Mouse (Mus musculus): ENCODE data around the gene Myo16. TPM values are rescaled to one million over a fixed set of nuclear protein-coding genes. Genes with fewer than 3 reads are reported as not detected.

The Myo16 gene
- polyA plus RNA-seq, 1 experiment from 2014 or later, result not detected

DNA sequence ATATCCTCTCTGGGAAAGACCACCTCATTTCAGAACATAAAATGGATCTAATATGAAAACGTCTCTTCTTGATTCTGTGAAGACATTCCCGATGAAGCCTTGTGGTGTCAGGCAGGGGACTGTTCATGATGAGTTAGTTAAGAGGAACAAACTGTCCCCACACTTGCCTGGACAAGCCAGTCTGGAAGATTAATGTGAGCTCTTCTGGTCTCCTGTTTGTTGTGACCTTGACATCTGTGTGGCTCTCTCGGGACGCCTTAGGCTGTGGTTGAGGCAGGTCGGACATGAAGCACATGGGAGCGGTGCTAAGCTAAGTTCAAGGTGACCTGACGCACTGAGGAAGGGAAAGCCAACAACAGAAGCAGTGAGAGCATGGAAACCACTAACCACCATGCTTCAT is 291.3 kb downstream of the Myo16 start:
- H3K9me3 ChIP-seq (replicated peaks), result no peaks in the 10 kb centered on the region
- WGBS (ENCODE audit: insufficient replicate concordance), result 59% methylated on average over 7 of the region's 7 CpGs
- DNase-seq, result no peak
- H3K9ac ChIP-seq, result no peak overlapping the region
- H3K36me3 ChIP-seq, result no peaks in the 10 kb centered on the region
- H3K4me1 ChIP-seq (replicated peaks), result no peaks in the 10 kb centered on the region
- H3K27ac ChIP-seq, result no peak overlapping the region
- ATAC-seq (ENCODE audit: low read depth), result no peak
- no peaks in the 10 kb centered on the region for H3K27me3 ChIP-seq
- no peak overlapping the region for H3K4me2 ChIP-seq
- no peak overlapping the region for H3K4me3 ChIP-seq (replicated peaks)

- no peaks in the 10 kb centered on the region for H3K36me3 ChIP-seq
- no peak overlapping the region for H3K9ac ChIP-seq
- no peaks in the 10 kb centered on the region for H3K4me1 ChIP-seq (replicated peaks)
- no peak overlapping the region for H3K4me3 ChIP-seq (replicated peaks)
- 52% methylated on average over 14 of the region's 14 CpGs for WGBS (ENCODE audit: insufficient replicate concordance)
- no peaks in the 10 kb centered on the region for H3K9me3 ChIP-seq (replicated peaks)
- ATAC-seq (ENCODE audit: low read depth) (no peak), DNase-seq (no peak)
- H3K27ac ChIP-seq, result no peak overlapping the region
- H3K4me2 ChIP-seq, result no peak overlapping the region
- no peaks in the 10 kb centered on the region for H3K27me3 ChIP-seq
Observed at GRCm38 (mm10) chr8:10448545-10448944, 294.8 kb downstream of the Myo16 start.

DNA sequence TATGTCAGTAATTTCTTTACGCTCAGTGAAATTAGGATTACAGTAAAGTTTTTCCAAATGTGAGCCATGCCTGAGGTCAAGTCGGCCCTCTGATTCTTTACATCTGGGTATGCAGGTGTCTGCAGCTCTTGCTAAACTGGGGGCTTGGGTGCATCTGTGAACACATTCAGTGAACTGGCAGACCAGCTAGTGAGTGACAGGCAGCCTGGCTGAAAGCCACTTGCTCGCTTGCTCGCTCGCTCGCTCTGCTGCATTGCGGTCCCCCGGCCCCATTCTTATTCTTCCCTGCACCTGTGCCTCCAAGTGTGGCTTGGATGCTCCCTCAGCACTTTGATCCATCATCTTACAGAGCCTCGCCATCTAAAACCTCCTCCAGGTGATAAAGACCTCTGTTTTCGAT is 299.3 kb downstream of the Myo16 start:
- 68% methylated on average over 10 of the region's 10 CpGs for WGBS (ENCODE audit: insufficient replicate concordance)
- Histone ChIP-seq H3K27me3 (no peaks in the 10 kb centered on the region), H3K4me1 (replicated peaks) (no peaks in the 10 kb centered on the region), H3K9me3 (replicated peaks) (no peaks in the 10 kb centered on the region), H3K36me3 (no peaks in the 10 kb centered on the region), H3K9ac (no peak overlapping the region), H3K27ac (no peak overlapping the region), H3K4me2 (no peak overlapping the region), H3K4me3 (replicated peaks) (no peak overlapping the region)
- ATAC-seq (ENCODE audit: low read depth) (no peak), DNase-seq (no peak)

GRCm38 (mm10) chr8:10458151-10458649 is 304.5 kb downstream of the Myo16 start:
- H3K27ac ChIP-seq, result no peak overlapping the region
- DNase-seq (no peak), ATAC-seq (ENCODE audit: low read depth) (no peak)
- H3K9me3 ChIP-seq (replicated peaks), result no peaks in the 10 kb centered on the region
- no peaks in the 10 kb centered on the region for H3K4me1 ChIP-seq (replicated peaks)
- WGBS (ENCODE audit: insufficient replicate concordance), result 69% methylated on average over 9 of the region's 9 CpGs
- no peaks in the 10 kb centered on the region for H3K27me3 ChIP-seq
- no peak overlapping the region for H3K9ac ChIP-seq
- no peak overlapping the region for H3K4me3 ChIP-seq (replicated peaks)
- H3K36me3 ChIP-seq, result no peaks in the 10 kb centered on the region
- H3K4me2 ChIP-seq, result no peak overlapping the region

DNA sequence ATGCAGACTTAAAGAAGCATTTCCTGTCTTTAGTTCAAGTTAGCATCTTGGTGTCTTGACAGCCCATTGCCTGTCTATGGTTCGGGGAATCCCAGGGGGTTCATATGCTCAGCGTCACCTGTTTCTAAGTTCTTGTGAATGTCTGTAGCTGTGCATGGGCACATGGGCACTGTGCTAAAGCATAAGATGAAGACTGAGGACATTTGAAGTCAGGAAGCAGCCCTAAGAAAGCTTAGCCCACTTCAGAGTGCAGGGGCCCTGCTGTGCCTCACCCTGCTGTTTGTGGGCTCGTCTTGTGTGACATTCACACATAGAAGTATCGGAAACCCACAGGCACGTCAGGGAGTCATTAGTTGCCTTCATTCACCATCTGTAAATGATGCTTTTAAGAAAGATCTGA is 308.6 kb downstream of the Myo16 start:
- Histone ChIP-seq H3K27ac (no peak overlapping the region), H3K36me3 (no peaks in the 10 kb centered on the region), H3K4me3 (replicated peaks) (no peak overlapping the region), H3K4me2 (no peak overlapping the region), H3K27me3 (no peaks in the 10 kb centered on the region), H3K9me3 (replicated peaks) (no peaks in the 10 kb centered on the region), H3K9ac (no peak overlapping the region), H3K4me1 (replicated peaks) (no peaks in the 10 kb centered on the region)
- no peak for ATAC-seq (ENCODE audit: low read depth)
- no peak for DNase-seq
- WGBS (ENCODE audit: insufficient replicate concordance), result 70% methylated on average over 5 of the region's 5 CpGs

GRCm38 (mm10) chr8:10468490-10468889 is 314.8 kb downstream of the Myo16 start:
- Histone ChIP-seq H3K4me1 (replicated peaks) (no peaks in the 10 kb centered on the region), H3K4me2 (no peak overlapping the region), H3K36me3 (no peaks in the 10 kb centered on the region), H3K9ac (no peak overlapping the region), H3K27me3 (no peaks in the 10 kb centered on the region), H3K9me3 (replicated peaks) (no peaks in the 10 kb centered on the region), H3K4me3 (replicated peaks) (no peak overlapping the region), H3K27ac (no peak overlapping the region)
- ATAC-seq (ENCODE audit: low read depth) (no peak), DNase-seq (no peak)
- 18% methylated on average over 3 of the region's 3 CpGs for WGBS (ENCODE audit: insufficient replicate concordance)

GRCm38 (mm10) chr8:10469658-10470057 is 315.9 kb downstream of the Myo16 start:
- DNase-seq (no peak), ATAC-seq (ENCODE audit: low read depth) (no peak)
- 57% methylated on average over 2 of the region's 2 CpGs for WGBS (ENCODE audit: insufficient replicate concordance)
- no peaks in the 10 kb centered on the region for H3K27me3 ChIP-seq
- no peaks in the 10 kb centered on the region for H3K4me1 ChIP-seq (replicated peaks)
- H3K9ac ChIP-seq, result no peak overlapping the region
- no peak overlapping the region for H3K4me3 ChIP-seq (replicated peaks)
- no peak overlapping the region for H3K4me2 ChIP-seq
- no peaks in the 10 kb centered on the region for H3K9me3 ChIP-seq (replicated peaks)
- H3K27ac ChIP-seq, result no peak overlapping the region
- no peaks in the 10 kb centered on the region for H3K36me3 ChIP-seq

GRCm38 (mm10) chr8:10470280-10470679 is 316.6 kb downstream of the Myo16 start:
- Histone ChIP-seq H3K9me3 (replicated peaks) (no peaks in the 10 kb centered on the region), H3K9ac (no peak overlapping the region), H3K27me3 (no peaks in the 10 kb centered on the region), H3K4me2 (no peak overlapping the region), H3K36me3 (no peaks in the 10 kb centered on the region), H3K27ac (no peak overlapping the region), H3K4me3 (replicated peaks) (no peak overlapping the region), H3K4me1 (replicated peaks) (no peaks in the 10 kb centered on the region)
- WGBS (ENCODE audit: insufficient replicate concordance), result 60% methylated on average over 6 of the region's 6 CpGs
- no peak for ATAC-seq (ENCODE audit: low read depth)
- DNase-seq, result no peak

DNA sequence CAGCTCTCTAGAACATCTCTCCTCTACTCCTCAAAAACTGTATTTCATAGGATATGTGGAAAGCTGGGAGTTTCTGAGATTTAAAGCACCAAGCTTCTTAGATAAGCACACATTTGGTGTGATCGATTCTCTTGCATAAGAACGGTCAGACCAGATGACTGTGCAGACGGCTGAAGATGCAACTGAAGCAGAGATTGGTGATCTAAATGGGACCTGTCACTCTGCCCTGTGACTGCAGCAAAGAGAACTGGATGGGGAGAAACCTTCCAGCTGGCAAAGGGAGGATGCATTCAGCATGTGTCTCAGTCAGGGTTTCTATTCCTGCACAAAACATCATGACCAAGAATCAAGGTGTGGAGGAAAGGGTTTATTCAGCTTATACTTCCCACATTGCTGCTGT is 318.7 kb downstream of the Myo16 start:
- Histone ChIP-seq H3K36me3 (no peaks in the 10 kb centered on the region), H3K4me2 (no peak overlapping the region), H3K27ac (no peak overlapping the region), H3K9ac (no peak overlapping the region), H3K9me3 (replicated peaks) (no peaks in the 10 kb centered on the region), H3K27me3 (no peaks in the 10 kb centered on the region), H3K4me1 (replicated peaks) (no peaks in the 10 kb centered on the region), H3K4me3 (replicated peaks) (no peak overlapping the region)
- DNase-seq (no peak), ATAC-seq (ENCODE audit: low read depth) (no peak)
- WGBS (ENCODE audit: insufficient replicate concordance), result 58% methylated on average over 3 of the region's 3 CpGs

DNA sequence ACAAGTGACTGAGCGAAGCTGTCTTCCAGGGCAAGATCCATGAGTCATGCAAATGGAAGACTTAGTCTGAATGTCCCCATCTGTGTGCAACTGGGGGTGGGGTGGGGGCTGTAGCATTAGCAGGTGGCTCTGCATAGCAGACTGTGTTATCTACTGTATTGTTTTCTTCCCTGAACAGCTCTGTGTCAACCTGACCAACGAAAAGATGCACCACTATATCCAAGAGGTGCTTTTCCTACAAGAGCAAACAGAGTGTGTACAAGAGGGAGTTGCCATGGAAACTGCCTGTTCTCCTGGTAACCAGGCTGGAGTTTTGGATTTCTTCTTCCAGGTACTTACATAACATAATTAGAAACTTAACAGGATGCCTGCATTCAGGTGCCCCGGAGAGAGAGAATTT is 320.7 kb downstream of the Myo16 start:
- 51% methylated on average over 3 of the region's 3 CpGs for WGBS (ENCODE audit: insufficient replicate concordance)
- Histone ChIP-seq H3K9me3 (replicated peaks) (no peaks in the 10 kb centered on the region), H3K4me1 (replicated peaks) (no peaks in the 10 kb centered on the region), H3K27me3 (no peaks in the 10 kb centered on the region), H3K4me2 (no peak overlapping the region), H3K27ac (no peak overlapping the region), H3K36me3 (no peaks in the 10 kb centered on the region), H3K4me3 (replicated peaks) (no peak overlapping the region), H3K9ac (no peak overlapping the region)
- DNase-seq, result no peak
- ATAC-seq (ENCODE audit: low read depth), result no peak

DNA sequence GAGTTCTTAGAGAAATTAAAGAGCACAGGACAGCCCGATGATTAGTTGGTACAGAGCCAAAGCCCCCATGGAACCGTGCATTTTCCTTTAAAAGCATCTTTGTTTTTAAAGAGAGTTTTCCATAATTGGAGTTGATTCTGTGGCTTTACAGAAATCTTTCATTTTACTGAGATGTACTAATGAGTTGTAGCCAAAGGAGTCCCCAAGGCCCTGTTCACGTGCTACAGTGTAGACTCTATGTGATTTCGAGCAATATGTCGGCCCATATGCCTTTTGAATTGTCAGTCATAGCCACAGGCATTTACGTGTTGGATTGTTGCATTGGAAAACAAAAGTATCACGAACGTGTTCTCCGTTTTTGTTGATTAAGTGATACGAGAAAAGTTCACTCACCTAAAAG is 325.3 kb downstream of the Myo16 start:
- Histone ChIP-seq H3K4me3 (replicated peaks) (no peak overlapping the region), H3K9me3 (replicated peaks) (no peaks in the 10 kb centered on the region), H3K27ac (no peak overlapping the region), H3K27me3 (no peaks in the 10 kb centered on the region), H3K9ac (no peak overlapping the region), H3K4me1 (replicated peaks) (no peaks in the 10 kb centered on the region), H3K36me3 (no peaks in the 10 kb centered on the region), H3K4me2 (no peak overlapping the region)
- WGBS (ENCODE audit: insufficient replicate concordance), result 73% methylated on average over 10 of the region's 10 CpGs
- no peak for ATAC-seq (ENCODE audit: low read depth)
- no peak for DNase-seq

GRCm38 (mm10) chr8:10480850-10481249 is 327.1 kb downstream of the Myo16 start:
- no peak for DNase-seq
- WGBS (ENCODE audit: insufficient replicate concordance), result 41% methylated on average over 8 of the region's 8 CpGs
- Histone ChIP-seq H3K4me1 (replicated peaks) (no peaks in the 10 kb centered on the region), H3K36me3 (no peaks in the 10 kb centered on the region), H3K27me3 (no peaks in the 10 kb centered on the region), H3K9me3 (replicated peaks) (no peaks in the 10 kb centered on the region), H3K27ac (no peak overlapping the region), H3K9ac (no peak overlapping the region), H3K4me2 (no peak overlapping the region), H3K4me3 (replicated peaks) (no peak overlapping the region)
- ATAC-seq (ENCODE audit: low read depth), result no peak
